In the genomic region with DNA sequence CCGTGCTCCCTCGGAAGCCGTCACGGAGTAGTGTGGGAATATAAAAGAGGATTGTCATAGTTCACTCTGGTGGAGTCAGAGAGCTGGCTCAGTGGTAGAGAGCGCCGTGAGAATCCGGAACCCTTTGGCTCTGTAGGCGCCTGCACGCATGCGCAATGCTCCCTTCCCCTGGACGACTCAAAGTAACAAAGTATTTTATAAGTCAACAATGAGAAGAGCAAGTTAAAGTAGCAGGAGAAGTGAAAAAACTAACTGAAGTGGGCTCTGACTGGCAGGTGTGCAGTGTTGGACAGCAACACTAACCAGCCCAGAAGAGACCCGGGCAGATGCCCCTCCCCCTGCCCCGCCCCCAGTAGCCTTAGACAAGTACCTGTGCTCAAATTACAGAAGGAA, we compare ENCODE assay signal across 8 mouse cellular contexts. TPM values are rescaled to one million over a fixed set of nuclear protein-coding genes. Genes with fewer than 3 reads are reported as not detected.
DNase-seq lines count a peak whose midpoint lies in the region; ATAC-seq and TF ChIP-seq lines count a peak whose summit lies in the region.

No protein-coding gene starts in this region.

- peak overlapping the region; percentile 49; the same call in 1 of the 2 replicates for H3K9ac ChIP-seq in midbrain, embryonic 12.5 days (replicated peaks)

- no peaks in the 10 kb centered on the region for H3K27me3 ChIP-seq in midbrain, embryonic 12.5 days
- H3K27me3 ChIP-seq in spleen, adult 2 months (ENCODE audit: control insufficient read depth, insufficient read depth, low read length): no peaks in the 10 kb centered on the region

- peak overlapping the region; percentile 39 for H3K4me3 ChIP-seq in midbrain, embryonic 12.5 days
- peak overlapping the region; percentile 60 for H3K4me3 ChIP-seq in spleen, adult 2 months (ENCODE audit: extremely low read depth, insufficient read depth, insufficient read length)

- intact Hi-C loops in left cerebral cortex, postnatal 4 days (cut with DNase I): no loop called here

- DNase-seq in adrenal gland, postnatal 10 days: peak; percentile 81
- peak; percentile 79 for DNase-seq in embryo, embryonic 11 days
- DNase-seq in gonadal fat pad, adult 2 months (ENCODE audit: low read depth): peak; percentile 24
- peak; percentile 83 for DNase-seq in kidney, adult 18-20 months
- DNase-seq in left cerebral cortex, postnatal 4 days: peak; percentile 65
- peak; percentile 36 to 70 for DNase-seq in spleen, adult 2 months (ENCODE audit: low read depth in 1 of 2, low spot score in 2 of 2)
- no peak for DNase-seq in adipocyte (ENCODE audit: low spot score)

- H3K4me1 ChIP-seq in midbrain, embryonic 12.5 days: peaks cover 3% of the 10 kb centered on the region; the same call in 1 of the 2 replicates
- H3K4me1 ChIP-seq in spleen, adult 2 months (ENCODE audit: control insufficient read depth, insufficient read depth, insufficient read length): no peaks in the 10 kb centered on the region

- peak overlapping the region; percentile 46; the same call in 1 of the 2 replicates for H3K27ac ChIP-seq in midbrain, embryonic 12.5 days (replicated peaks)
- H3K27ac ChIP-seq in spleen, adult 2 months (ENCODE audit: insufficient read depth, low read length): peak overlapping the region; percentile 61; the same call in 1 of the 2 replicates

- no peaks in the 10 kb centered on the region for H3K9me3 ChIP-seq in midbrain, embryonic 12.5 days

- H3K4me2 ChIP-seq in midbrain, embryonic 12.5 days (replicated peaks): peak overlapping the region; percentile 52

- TF ChIP-seq CTCF in spleen, adult 2 months (IDR thresholded peaks at IDR 0.05; ENCODE audit: extremely low read depth, insufficient read depth, insufficient read length, insufficient replicate concordance): no peak

- H3K36me3 ChIP-seq in midbrain, embryonic 12.5 days: no peaks in the 10 kb centered on the region
- H3K36me3 ChIP-seq in spleen, adult 2 months (ENCODE audit: control insufficient read depth, insufficient read depth, low read length): no peaks in the 10 kb centered on the region; the same call in none of the 2 replicates

- no peak for TF ChIP-seq POLR2A in spleen, adult 2 months (IDR thresholded peaks at IDR 0.05; ENCODE audit: low read depth, low read length)

- WGBS in midbrain, embryonic 12.5 days: 17% methylated on average over 13 of the region's 13 CpGs
- 45% methylated on average over 13 of the region's 13 CpGs for WGBS in spleen, adult 2 months

- 0 out of 2 replicates have a peak, but pooled peaks have one; percentile 52 for ATAC-seq in midbrain, embryonic 12.5 days (ENCODE audit: low FRiP score, low read depth)

RNA-seq across cellular contexts. Expression of a gene that starts 31.5 kb away (rescaled TPM):
- 100 to 1,000 TPM; 123 to 131 TPM for total RNA-seq in adrenal gland, postnatal 10 days (2021)
- 51.3 and 52.5 TPM in 2 replicates for polyA plus RNA-seq in gonadal fat pad, adult 2 months (2012; rRNA removed)
- 100 to 1,000 TPM; 107 to 121 TPM for total RNA-seq in left cerebral cortex, postnatal 4 days (2021)
- polyA plus RNA-seq in midbrain, embryonic 12.5 days (2016; fragmentation: Nextera tagmentation; extraction: Ambion mirVana): 207 and 215 TPM in 2 replicates
- 13.5 and 16.2 TPM in 2 replicates for polyA plus RNA-seq in spleen, adult 2 months (2012; rRNA removed)

RNA-seq across cellular contexts. Expression of a gene that starts 34.0 kb away (rescaled TPM):
- total RNA-seq in adrenal gland, postnatal 10 days (2021): 1 to 10 TPM; 1.4 to 2.4 TPM
- 1.2 and 2.0 TPM in 2 replicates for polyA plus RNA-seq in gonadal fat pad, adult 2 months (2012; rRNA removed)
- total RNA-seq in left cerebral cortex, postnatal 4 days (2021): 1 to 10 TPM; 5.3 to 5.6 TPM
- 0.66 and 1.4 TPM in 2 replicates for polyA plus RNA-seq in midbrain, embryonic 12.5 days (2016; fragmentation: Nextera tagmentation; extraction: Ambion mirVana)
- 10.2 and 10.3 TPM in 2 replicates for polyA plus RNA-seq in spleen, adult 2 months (2012; rRNA removed)
